Mouse (Mus musculus) liver, adult 2 months (tissue): Measurements from ENCODE around the gene Trp53. TPM values are rescaled to one million over a fixed set of nuclear protein-coding genes. Genes with fewer than 3 reads are reported as not detected.
"Not testable (repeated sequence)": the region's sequence is repeated elsewhere in the genome, so short reads cannot be mapped to it uniquely, and the experiment has no call there.

Source experiments
- DNase-seq: peaks from one replicate; pipeline ENCODE4 v3.0.0-alpha.2; 2011; ENCODE audit warnings: low read depth, low spot score; ENCODE audit errors: extremely low read depth
- H3K27ac ChIP-seq: fragments of 200-500 bp; replicated peaks from 2 replicates; pipeline ENCODE4 v1.5.1; 2012; ENCODE audit warnings: low read depth, mild to moderate bottlenecking, control low read depth, inconsistent platforms, low read length; ENCODE audit not compliant: insufficient read depth
- H3K27me3 ChIP-seq: fragments of 200-500 bp; 2 replicates; pipeline ENCODE4 v1.6.1; 2012; ENCODE audit warnings: mild to moderate bottlenecking, moderate library complexity, low read length, inconsistent platforms; ENCODE audit not compliant: control insufficient read depth, insufficient read depth
- H3K36me3 ChIP-seq: fragments of 200-500 bp; 2 replicates; pipeline ENCODE4 v1.6.1; 2012; ENCODE audit warnings: low read length, inconsistent platforms; ENCODE audit not compliant: control insufficient read depth, insufficient read depth
- H3K4me1 ChIP-seq: fragments of 200-500 bp; 2 replicates; pipeline ENCODE4 v1.6.1; 2011; ENCODE audit warnings: low read length; ENCODE audit not compliant: control insufficient read depth, insufficient read depth
- H3K4me3 ChIP-seq: fragments of 200-500 bp; 2 replicates; pipeline ENCODE4 v1.5.1; 2011; ENCODE audit warnings: low read depth, mild to moderate bottlenecking, control low read depth, low read length, moderate library complexity; ENCODE audit not compliant: insufficient read depth
- H3K79me2 ChIP-seq: fragments of 200-500 bp; 2 replicates; pipeline ENCODE4 v1.6.1; 2012; ENCODE audit warnings: inconsistent platforms, mild to moderate bottlenecking, low read length, moderate library complexity; ENCODE audit not compliant: control insufficient read depth, insufficient read depth
- H3K9ac ChIP-seq: fragments of 200-500 bp; 2 replicates; pipeline ENCODE4 v1.6.1; 2012; ENCODE audit warnings: low read depth, mild to moderate bottlenecking, control low read depth, inconsistent platforms, low read length
- CTCF ChIP-seq: fragments of 200-500 bp; IDR thresholded peaks from 2 replicates; pipeline ENCODE4 v1.5.1; 2011; ENCODE audit warnings: low read depth, low read length, control low read depth
- POLR2A ChIP-seq: fragments of 200-500 bp; IDR thresholded peaks from 2 replicates; pipeline ENCODE4 v1.6.1; 2011; ENCODE audit warnings: low read length, control low read depth; ENCODE audit not compliant: insufficient read depth; ENCODE audit errors: extremely low read depth
- WGBS: fragments of 180-500 bp; shearing (Covaris S2); methylation state at CpG from one replicate; pipeline ENCODE4 v1.1.7; 2018; 5-methylcytosine and 5-hydroxymethylcytosine counted together
- polyA plus RNA-seq: library from polyadenylated mRNA; depleted of rRNA; stranded (reverse); fragments of >200 nt; gene quantifications from 2 replicates; pipeline ENCODE4 v1.2.3, GENCODE M21; 2012
- total RNA-seq: library from RNA; depleted of rRNA; stranded (reverse); fragments of >200 nt; gene quantifications from 2 replicates; pipeline ENCODE4 v1.2.3, GENCODE M21; 2014

The Trp53 gene
- total and polyA plus RNA-seq, 2 experiments: 3.7 to 35.4 TPM

GRCm38 (mm10) chr11:69608525-69608924 is 28.4 kb downstream of the Trp53 start:
- TF ChIP-seq CTCF (no peak), POLR2A (no peak)
- H3K4me1 ChIP-seq: peaks cover 4% of the 10 kb centered on the region; the same call in 1 of the 2 replicates
- H3K27ac ChIP-seq: no peak overlapping the region
- no peak for DNase-seq
- peaks cover 10% of the 10 kb centered on the region for H3K27me3 ChIP-seq
- H3K36me3 ChIP-seq: no peaks in the 10 kb centered on the region
- no peak overlapping the region for H3K4me3 ChIP-seq
- no peak overlapping the region for H3K9ac ChIP-seq
- WGBS: 87% methylated on average over 3 of the region's 3 CpGs
- H3K79me2 ChIP-seq: no peaks in the 10 kb centered on the region

- no peaks in the 10 kb centered on the region for H3K36me3 ChIP-seq
- no peak for DNase-seq
- H3K79me2 ChIP-seq: no peaks in the 10 kb centered on the region
- peaks cover 4% of the 10 kb centered on the region; the same call in 1 of the 2 replicates for H3K4me1 ChIP-seq
- TF ChIP-seq CTCF: no peak
- no peak for TF ChIP-seq POLR2A
- H3K4me3 ChIP-seq: no peak overlapping the region
- H3K27ac ChIP-seq: no peak overlapping the region
- 77% methylated on average over 7 of the region's 7 CpGs for WGBS
- peaks cover 10% of the 10 kb centered on the region for H3K27me3 ChIP-seq
- H3K9ac ChIP-seq: no peak overlapping the region
Measured at GRCm38 (mm10) chr11:69609416-69609815, 29.3 kb downstream of the Trp53 start.

- 80% methylated on average over 4 of the region's 4 CpGs for WGBS
Measured at GRCm38 (mm10) chr11:69610899-69611298, 30.7 kb downstream of the Trp53 start.

GRCm38 (mm10) chr11:69613553-69614256 is 33.5 kb downstream of the Trp53 start:
- TF ChIP-seq POLR2A (no peak), CTCF (peak; percentile 89)
- Histone ChIP-seq H3K4me1 (no peaks in the 10 kb centered on the region), H3K36me3 (no peaks in the 10 kb centered on the region), H3K27ac (no peak overlapping the region), H3K79me2 (no peaks in the 10 kb centered on the region), H3K27me3 (no peaks in the 10 kb centered on the region), H3K9ac (0 out of 2 replicates have a peak overlapping the region, but pooled peaks have one; percentile 37), H3K4me3 (no peak overlapping the region)
- WGBS: 9% methylated on average over 19 of the region's 19 CpGs
- DNase-seq: peak; percentile 51

More at GRCm38 (mm10) chr11:69610899-69611298, 30.7 kb downstream of the Trp53 start:
- Histone ChIP-seq H3K79me2 (no peaks in the 10 kb centered on the region), H3K4me1 (no peaks in the 10 kb centered on the region), H3K36me3 (no peaks in the 10 kb centered on the region), H3K4me3 (no peak overlapping the region), H3K9ac (no peak overlapping the region), H3K27ac (no peak overlapping the region), H3K27me3 (peaks cover 2% of the 10 kb centered on the region; the same call in 1 of the 2 replicates)
- TF ChIP-seq POLR2A (no peak), CTCF (no peak)
- no peak for DNase-seq

- H3K27me3 ChIP-seq, H3K36me3 ChIP-seq, H3K27ac ChIP-seq, H3K4me3 ChIP-seq, H3K9ac ChIP-seq, H3K4me1 ChIP-seq, H3K79me2 ChIP-seq, DNase-seq: not testable (repeated sequence)
- WGBS: 57% methylated on average over 11 of the region's 11 CpGs
Measured at GRCm38 (mm10) chr11:69614257-69614588, 34.1 kb downstream of the Trp53 start.

GRCm38 (mm10) chr11:69616781-69617180 is 36.6 kb downstream of the Trp53 start:
- Histone ChIP-seq H3K4me3 (no peak overlapping the region), H3K9ac (no peak overlapping the region), H3K4me1 (no peaks in the 10 kb centered on the region)

More at GRCm38 (mm10) chr11:69616781-69617180, 36.6 kb downstream of the Trp53 start:
- TF ChIP-seq POLR2A: no peak
- TF ChIP-seq CTCF: no peak
- Histone ChIP-seq H3K27me3 (no peaks in the 10 kb centered on the region), H3K27ac (no peak overlapping the region), H3K79me2 (no peaks in the 10 kb centered on the region), H3K36me3 (no peaks in the 10 kb centered on the region)
- no peak for DNase-seq
- 54% methylated on average over 10 of the region's 10 CpGs for WGBS
